Mouse (Mus musculus) adrenal gland, adult (tissue): ENCODE results near the gene Aldoc.
"Not testable (repeated sequence)": the region's sequence is repeated elsewhere in the genome, so short reads cannot be mapped to it uniquely, and the experiment has no call there.

Experiments
- DNase-seq, 2 experiments: peaks; one replicate each; pipeline ENCODE4 v3.0.0; 2022 to 2023; ENCODE audit warnings: low spot score in 1 of 2; ENCODE audit not compliant: inconsistent age in 2 of 2

Aldoc gene

GRCm38 (mm10) chr11:78322860-78323259, at the start of gene Aldoc:
TSS of gene Aldoc (plus strand) at chr11:78322968.
- DNase-seq = peak; percentile 94 to 95

GRCm38 (mm10) chr11:78275596-78275995, 47.2 kb upstream of the Aldoc start:
- DNase-seq = no peak

GRCm38 (mm10) chr11:78276169-78276568, 46.6 kb upstream of the Aldoc start:
- DNase-seq = not testable (repeated sequence)

- no peak for DNase-seq
Measured at GRCm38 (mm10) chr11:78278853-78279252, 43.9 kb upstream of the Aldoc start.

GRCm38 (mm10) chr11:78279586-78279985, 43.2 kb upstream of the Aldoc start:
- no peak for DNase-seq

GRCm38 (mm10) chr11:78289146-78289763, 33.5 kb upstream of the Aldoc start:
- no peak for DNase-seq

- no peak for DNase-seq
Measured at GRCm38 (mm10) chr11:78290654-78291053, 32.1 kb upstream of the Aldoc start, which contains the start of gene BC030499. TSS of gene BC030499 (plus strand) at chr11:78290841.

- no peak for DNase-seq
Measured at GRCm38 (mm10) chr11:78294585-78294984, 28.2 kb upstream of the Aldoc start.

GRCm38 (mm10) chr11:78300917-78301316, 21.9 kb upstream of the Aldoc start:
- no peak for DNase-seq

GRCm38 (mm10) chr11:78301357-78302084, 21.2 kb upstream of the Aldoc start, which contains the start of gene Spag5:
TSS of gene Spag5 (plus strand) at chr11:78301529.
- DNase-seq = peak; percentile 92 to 97

GRCm38 (mm10) chr11:78305272-78305671, 17.5 kb upstream of the Aldoc start:
- DNase-seq = peak; percentile 44 to 78

GRCm38 (mm10) chr11:78310861-78311511, 11.8 kb upstream of the Aldoc start:
- peak; percentile 70 to 82 for DNase-seq

GRCm38 (mm10) chr11:78313662-78314061, 9.1 kb upstream of the Aldoc start:
- peak; percentile 50 to 78 for DNase-seq

GRCm38 (mm10) chr11:78318411-78318810, 4.4 kb upstream of the Aldoc start:
- no peak for DNase-seq

- no peak for DNase-seq
Measured at GRCm38 (mm10) chr11:78322076-78322831, 514 bp upstream of the Aldoc start.

- DNase-seq = no peak
Measured at GRCm38 (mm10) chr11:78324000-78324785, 1.4 kb downstream of the Aldoc start.

GRCm38 (mm10) chr11:78324965-78325364, 2.2 kb downstream of the Aldoc start:
- no peak for DNase-seq

GRCm38 (mm10) chr11:78327215-78327614, 4.4 kb downstream of the Aldoc start:
- DNase-seq = no peak

GRCm38 (mm10) chr11:78327634-78328511, 5.1 kb downstream of the Aldoc start, which contains the start of gene Pigs:
TSS of gene Pigs (plus strand) at chr11:78328415.
- DNase-seq = peak; percentile 98
